Mouse (Mus musculus) cerebellum, adult 2 months (tissue): ENCODE measurements around the gene Abcb8.

ENCODE experiments used
- CTCF ChIP-seq: fragments of 200-500 bp; IDR thresholded peaks from 2 replicates; pipeline ENCODE4 v1.5.1; 2011; ENCODE audit warnings: low read depth, mild to moderate bottlenecking, control low read depth, low read length, moderate library complexity, borderline replicate concordance; ENCODE audit not compliant: insufficient read depth
- POLR2A ChIP-seq: fragments of 200-500 bp; IDR thresholded peaks from 2 replicates; pipeline ENCODE4 v1.6.1; 2011; ENCODE audit warnings: low read length, control low read depth, borderline replicate concordance; ENCODE audit not compliant: insufficient read depth

DNA sequence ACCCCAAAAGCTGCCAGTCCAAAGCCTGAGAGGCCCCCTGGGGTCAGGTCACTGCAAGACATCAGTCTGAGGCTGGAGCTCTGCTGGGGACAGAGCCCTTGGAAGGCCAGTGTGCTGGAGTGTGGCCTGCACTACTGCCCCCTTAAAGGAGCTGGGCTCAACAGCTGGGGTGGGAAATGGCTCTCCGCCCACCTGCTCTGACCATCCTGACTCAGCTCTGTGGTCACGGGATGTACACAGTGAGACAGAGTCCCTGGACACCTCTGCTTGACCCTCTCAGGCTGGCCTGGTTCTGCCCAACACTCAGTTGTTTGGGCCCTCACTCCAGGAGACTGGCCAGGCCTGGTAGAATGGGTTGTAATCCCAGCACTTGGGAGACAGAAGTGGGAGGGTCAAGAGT is 16.0 kb downstream of the Abcb8 start:
- no peak for TF ChIP-seq CTCF
- no peak for TF ChIP-seq POLR2A
